Mouse (Mus musculus): ENCODE measurements around the gene Cdc7. TPM values are rescaled to one million over a fixed set of nuclear protein-coding genes. Genes with fewer than 3 reads are reported as not detected.

The Cdc7 gene
- polyA plus RNA-seq, 1 experiment from 2014 or later: 17.1 TPM

GRCm38 (mm10) chr5:107013393-107013792, 49.3 kb downstream of the Cdc7 start:
- H3K27ac ChIP-seq (replicated peaks): no peak overlapping the region
- no peak overlapping the region for H3K4me3 ChIP-seq (replicated peaks)
- peaks cover 14% of the 10 kb centered on the region for H3K4me1 ChIP-seq (replicated peaks)
- no peaks in the 10 kb centered on the region for H3K9me3 ChIP-seq (replicated peaks)
- H3K36me3 ChIP-seq (replicated peaks): no peaks in the 10 kb centered on the region
- H3K4me2 ChIP-seq: no peak overlapping the region
- ATAC-seq (ENCODE audit: insufficient read depth): no peak
- no peaks in the 10 kb centered on the region for H3K27me3 ChIP-seq
- H3K9ac ChIP-seq: no peak overlapping the region
- 52% methylated on average over 2 of the region's 2 CpGs for WGBS (ENCODE audit: insufficient replicate concordance)

GRCm38 (mm10) chr5:107014146-107014545, 50.0 kb downstream of the Cdc7 start:
- Histone ChIP-seq H3K36me3 (replicated peaks) (no peaks in the 10 kb centered on the region), H3K9me3 (replicated peaks) (no peaks in the 10 kb centered on the region), H3K27me3 (no peaks in the 10 kb centered on the region), H3K4me1 (replicated peaks) (peaks cover 14% of the 10 kb centered on the region), H3K9ac (no peak overlapping the region), H3K4me3 (replicated peaks) (no peak overlapping the region), H3K4me2 (no peak overlapping the region), H3K27ac (replicated peaks) (no peak overlapping the region)
- no peak for ATAC-seq (ENCODE audit: insufficient read depth)
- 76% methylated on average over 7 of the region's 7 CpGs for WGBS (ENCODE audit: insufficient replicate concordance)

- H3K4me2 ChIP-seq: peak overlapping the region; percentile 43
- no peaks in the 10 kb centered on the region for H3K27me3 ChIP-seq
- 30% methylated on average over 2 of the region's 2 CpGs for WGBS (ENCODE audit: insufficient replicate concordance)
- no peak overlapping the region for H3K9ac ChIP-seq
- H3K27ac ChIP-seq (replicated peaks): no peak overlapping the region
- no peaks in the 10 kb centered on the region for H3K36me3 ChIP-seq (replicated peaks)
- H3K9me3 ChIP-seq (replicated peaks): no peaks in the 10 kb centered on the region
- peaks cover 14% of the 10 kb centered on the region for H3K4me1 ChIP-seq (replicated peaks)
- ATAC-seq (ENCODE audit: insufficient read depth): no peak
- H3K4me3 ChIP-seq (replicated peaks): no peak overlapping the region
Measured at GRCm38 (mm10) chr5:107015046-107015421, 50.9 kb downstream of the Cdc7 start.

- Histone ChIP-seq H3K36me3 (replicated peaks) (no peaks in the 10 kb centered on the region), H3K9me3 (replicated peaks) (no peaks in the 10 kb centered on the region), H3K4me3 (replicated peaks) (0 out of 2 replicates have a peak overlapping the region, but pooled peaks have one; percentile 0), H3K4me1 (replicated peaks) (peaks cover 14% of the 10 kb centered on the region), H3K27ac (replicated peaks) (no peak overlapping the region), H3K9ac (no peak overlapping the region), H3K27me3 (no peaks in the 10 kb centered on the region), H3K4me2 (peak overlapping the region; percentile 43)
- ATAC-seq (ENCODE audit: insufficient read depth): peak; percentile 68
- 4% methylated on average over 10 of the region's 10 CpGs for WGBS (ENCODE audit: insufficient replicate concordance)
Measured at GRCm38 (mm10) chr5:107015422-107016081, 51.4 kb downstream of the Cdc7 start.

- 16% methylated on average over 4 of the region's 4 CpGs for WGBS (ENCODE audit: insufficient replicate concordance)
- no peak for ATAC-seq (ENCODE audit: insufficient read depth)
- no peaks in the 10 kb centered on the region for H3K9me3 ChIP-seq (replicated peaks)
Measured at GRCm38 (mm10) chr5:107016538-107016937, 52.4 kb downstream of the Cdc7 start.

GRCm38 (mm10) chr5:107017544-107017943, 53.4 kb downstream of the Cdc7 start:
- no peaks in the 10 kb centered on the region for H3K36me3 ChIP-seq (replicated peaks)
- ATAC-seq (ENCODE audit: insufficient read depth): no peak

More at GRCm38 (mm10) chr5:107016538-107016937, 52.4 kb downstream of the Cdc7 start:
- Histone ChIP-seq H3K27me3 (no peaks in the 10 kb centered on the region), H3K4me1 (replicated peaks) (peaks cover 14% of the 10 kb centered on the region), H3K36me3 (replicated peaks) (no peaks in the 10 kb centered on the region), H3K9ac (no peak overlapping the region), H3K4me3 (replicated peaks) (no peak overlapping the region), H3K4me2 (no peak overlapping the region), H3K27ac (replicated peaks) (no peak overlapping the region)

GRCm38 (mm10) chr5:107019057-107019456, 54.9 kb downstream of the Cdc7 start:
- Histone ChIP-seq H3K9me3 (replicated peaks) (0 out of 2 replicates have a peak, but pooled peaks cover 2% of the 10 kb centered on the region), H3K27ac (replicated peaks) (no peak overlapping the region), H3K4me3 (replicated peaks) (no peak overlapping the region), H3K36me3 (replicated peaks) (no peaks in the 10 kb centered on the region), H3K9ac (no peak overlapping the region), H3K4me2 (no peak overlapping the region), H3K4me1 (replicated peaks) (peaks cover 14% of the 10 kb centered on the region), H3K27me3 (peaks cover 3% of the 10 kb centered on the region; the same call in 1 of the 2 replicates)
- no peak for ATAC-seq (ENCODE audit: insufficient read depth)
- 58% methylated on average over 5 of the region's 5 CpGs for WGBS (ENCODE audit: insufficient replicate concordance)

More at GRCm38 (mm10) chr5:107017544-107017943, 53.4 kb downstream of the Cdc7 start:
- no peak overlapping the region for H3K9ac ChIP-seq
- H3K27ac ChIP-seq (replicated peaks): no peak overlapping the region
- H3K27me3 ChIP-seq: no peaks in the 10 kb centered on the region
- WGBS (ENCODE audit: insufficient replicate concordance): 56% methylated on average over 2 of the region's 2 CpGs
- H3K4me3 ChIP-seq (replicated peaks): no peak overlapping the region
- H3K4me2 ChIP-seq: no peak overlapping the region
- no peaks in the 10 kb centered on the region for H3K9me3 ChIP-seq (replicated peaks)
- peaks cover 14% of the 10 kb centered on the region for H3K4me1 ChIP-seq (replicated peaks)

- Histone ChIP-seq H3K4me1 (replicated peaks) (peaks cover 14% of the 10 kb centered on the region), H3K4me3 (replicated peaks) (no peak overlapping the region), H3K36me3 (replicated peaks) (no peaks in the 10 kb centered on the region), H3K27ac (replicated peaks) (no peak overlapping the region), H3K27me3 (peaks cover 11% of the 10 kb centered on the region; the same call in 1 of the 2 replicates), H3K4me2 (no peak overlapping the region), H3K9me3 (replicated peaks) (0 out of 2 replicates have a peak, but pooled peaks cover 2% of the 10 kb centered on the region), H3K9ac (no peak overlapping the region)
- WGBS (ENCODE audit: insufficient replicate concordance): 58% methylated on average over 6 of the region's 6 CpGs
- ATAC-seq (ENCODE audit: insufficient read depth): no peak
Measured at GRCm38 (mm10) chr5:107019904-107020303, 55.8 kb downstream of the Cdc7 start.

- H3K4me1 ChIP-seq (replicated peaks): peaks cover 9% of the 10 kb centered on the region
- no peak overlapping the region for H3K9ac ChIP-seq
- H3K4me3 ChIP-seq (replicated peaks): no peak overlapping the region
- H3K9me3 ChIP-seq (replicated peaks): 0 out of 2 replicates have a peak, but pooled peaks cover 2% of the 10 kb centered on the region
- no peaks in the 10 kb centered on the region for H3K36me3 ChIP-seq (replicated peaks)
- ATAC-seq (ENCODE audit: insufficient read depth): no peak
- H3K4me2 ChIP-seq: no peak overlapping the region
- peaks cover 14% of the 10 kb centered on the region; the same call in 1 of the 2 replicates for H3K27me3 ChIP-seq
- H3K27ac ChIP-seq (replicated peaks): no peak overlapping the region
- WGBS (ENCODE audit: insufficient replicate concordance): 65% methylated on average over 7 of the region's 7 CpGs
Measured at GRCm38 (mm10) chr5:107020366-107020765, 56.2 kb downstream of the Cdc7 start.

GRCm38 (mm10) chr5:107021291-107022063, 57.4 kb downstream of the Cdc7 start:
- no peak overlapping the region for H3K4me2 ChIP-seq

GRCm38 (mm10) chr5:107022064-107022428, 57.9 kb downstream of the Cdc7 start:
- Histone ChIP-seq H3K27ac (replicated peaks) (no peak overlapping the region), H3K4me1 (replicated peaks) (no peaks in the 10 kb centered on the region; the same call in 1 of the 2 replicates), H3K4me3 (replicated peaks) (no peak overlapping the region), H3K4me2 (no peak overlapping the region), H3K36me3 (replicated peaks) (no peaks in the 10 kb centered on the region), H3K9me3 (replicated peaks) (0 out of 2 replicates have a peak, but pooled peaks cover 2% of the 10 kb centered on the region), H3K27me3 (peaks cover 19% of the 10 kb centered on the region; the same call in 1 of the 2 replicates), H3K9ac (no peak overlapping the region)
- 73% methylated on average over 3 of the region's 3 CpGs for WGBS (ENCODE audit: insufficient replicate concordance)
- no peak for ATAC-seq (ENCODE audit: insufficient read depth)

More at GRCm38 (mm10) chr5:107021291-107022063, 57.4 kb downstream of the Cdc7 start:
- no peak overlapping the region for H3K9ac ChIP-seq
- H3K4me1 ChIP-seq (replicated peaks): no peaks in the 10 kb centered on the region; the same call in 1 of the 2 replicates
- WGBS (ENCODE audit: insufficient replicate concordance): 62% methylated on average over 14 of the region's 14 CpGs
- no peak overlapping the region for H3K27ac ChIP-seq (replicated peaks)
- H3K36me3 ChIP-seq (replicated peaks): no peaks in the 10 kb centered on the region
- no peak overlapping the region for H3K4me3 ChIP-seq (replicated peaks)
- no peak for ATAC-seq (ENCODE audit: insufficient read depth)
- H3K27me3 ChIP-seq: peaks cover 19% of the 10 kb centered on the region; the same call in 1 of the 2 replicates
- H3K9me3 ChIP-seq (replicated peaks): 0 out of 2 replicates have a peak, but pooled peaks cover 2% of the 10 kb centered on the region

Measured in liver, embryonic 15.5 days (tissue).